Mouse (Mus musculus) cerebellum, postnatal 14 days (tissue): Measurements from ENCODE around the gene Pdcl2.

Experiments used
- DNase-seq, 2 experiments: peaks; one replicate each; pipeline ENCODE4 v3.0.0; 2021; ENCODE audit warnings: mixed read lengths in 2 of 2

The Pdcl2 gene

GRCm38 (mm10) chr5:76330953-76331352, at the start of gene Pdcl2:
Gene Pdcl2 (minus strand): TSS chr5:76331156.
- no peak for DNase-seq

DNA sequence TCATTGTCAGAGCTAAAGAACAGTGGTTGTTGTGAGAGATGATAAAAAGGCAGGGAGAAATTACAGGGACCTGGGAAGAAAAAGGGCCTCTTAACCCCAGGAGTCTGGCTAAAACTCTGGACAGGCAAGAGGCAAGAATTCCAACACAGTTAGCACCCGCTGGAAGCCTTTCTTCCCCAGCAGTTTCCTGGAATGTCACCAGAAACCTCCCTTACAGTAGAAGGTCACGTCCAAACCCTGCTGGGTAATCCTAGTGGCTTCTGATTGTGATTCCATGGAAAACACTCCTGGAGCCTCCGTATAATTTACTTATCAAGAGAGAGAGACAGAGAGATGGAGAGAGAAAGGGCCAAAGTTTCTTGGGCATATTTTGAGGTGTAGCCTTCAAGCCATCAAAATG, 48.3 kb upstream of the Pdcl2 start:
- no peak for DNase-seq

DNA sequence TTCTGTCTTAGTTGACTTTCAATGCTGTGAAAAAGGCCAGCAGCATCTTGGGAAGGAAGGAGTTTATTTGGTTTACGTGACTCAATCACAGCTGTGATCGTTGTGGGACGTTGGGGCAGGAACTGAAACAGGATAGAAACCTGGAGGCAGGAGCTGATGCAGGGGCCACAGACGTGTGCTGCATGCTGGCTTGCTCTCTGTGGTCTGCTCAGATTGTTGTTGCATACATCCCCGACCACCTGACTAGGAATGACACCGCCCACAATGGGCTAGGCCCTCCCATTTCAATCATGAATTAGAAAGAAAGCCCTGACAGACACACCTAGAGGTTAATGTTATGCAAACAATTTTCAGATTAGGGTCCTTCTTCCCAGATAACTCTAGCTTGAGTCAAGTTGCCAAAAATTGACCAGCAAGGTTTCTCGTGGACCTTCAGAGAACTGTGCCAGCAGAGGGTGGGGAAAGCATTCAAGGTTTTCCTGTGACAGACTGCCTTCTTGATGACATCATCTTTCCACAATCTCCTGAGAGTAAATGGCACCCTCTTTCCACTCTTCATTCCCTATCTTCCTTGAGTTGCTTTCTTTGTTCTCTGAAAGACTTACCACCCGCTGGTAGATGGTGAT, 38.4 kb upstream of the Pdcl2 start:
- DNase-seq: no peak

DNA sequence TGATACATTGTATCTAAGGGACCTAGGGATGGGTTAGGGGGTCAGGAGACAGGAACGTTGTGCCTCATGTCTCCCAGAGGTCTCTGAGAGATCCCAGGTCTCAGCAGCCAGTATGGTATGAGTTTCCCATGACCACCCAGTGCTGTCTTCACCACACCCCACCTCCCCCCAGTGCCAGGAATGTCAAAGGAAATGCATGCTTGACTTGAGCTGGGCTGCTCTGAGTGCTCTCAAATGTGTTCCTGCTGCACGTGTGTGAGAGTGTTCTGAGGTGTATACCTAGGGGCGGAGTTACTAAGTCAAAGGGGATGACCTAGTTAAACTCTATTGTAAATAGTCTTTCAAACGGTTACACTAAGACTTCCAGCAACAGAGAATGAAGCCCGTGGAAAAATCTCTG, 34.5 kb upstream of the Pdcl2 start:
- no peak for DNase-seq

DNA sequence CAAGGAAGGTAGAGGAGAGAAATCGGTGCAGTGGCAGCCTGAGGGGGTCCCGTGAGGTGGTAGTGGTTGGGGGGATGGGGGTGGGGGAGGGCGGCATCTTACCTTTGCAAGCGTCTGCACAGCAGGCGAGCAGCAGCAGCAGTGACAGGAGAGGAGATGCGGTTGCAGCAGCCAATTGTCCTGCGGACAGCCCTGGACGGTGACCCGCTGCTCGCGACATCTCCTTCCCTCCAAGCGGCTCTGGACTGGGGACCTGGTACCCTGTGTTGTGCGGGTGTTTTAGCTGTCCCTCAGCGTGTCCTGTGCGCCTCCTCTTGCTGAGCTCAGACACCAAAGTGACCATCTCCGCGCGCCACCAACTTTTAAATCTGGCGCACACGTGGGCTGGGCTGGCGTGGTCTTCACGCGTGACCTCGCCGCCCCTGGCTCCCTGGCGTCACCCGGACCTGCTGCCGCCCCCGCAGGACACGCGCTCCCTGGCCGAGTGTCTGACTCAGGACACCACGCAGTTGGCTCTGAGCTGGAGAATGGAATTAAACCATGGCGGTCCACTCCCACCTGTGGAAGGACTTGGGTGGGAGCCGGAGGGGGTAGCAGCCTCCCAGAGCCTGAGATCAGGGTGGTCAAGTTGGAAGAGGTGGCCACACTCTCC, 32.6 kb upstream of the Pdcl2 start, which contains the start of gene Nmu:
Gene Nmu, minus strand, starts transcription at position 336 of the 652 bp plus-strand sequence.
- DNase-seq: peak; percentile 6 to 9

- DNase-seq: no peak
Measured at GRCm38 (mm10) chr5:76360786-76361185, 29.8 kb upstream of the Pdcl2 start.

DNA sequence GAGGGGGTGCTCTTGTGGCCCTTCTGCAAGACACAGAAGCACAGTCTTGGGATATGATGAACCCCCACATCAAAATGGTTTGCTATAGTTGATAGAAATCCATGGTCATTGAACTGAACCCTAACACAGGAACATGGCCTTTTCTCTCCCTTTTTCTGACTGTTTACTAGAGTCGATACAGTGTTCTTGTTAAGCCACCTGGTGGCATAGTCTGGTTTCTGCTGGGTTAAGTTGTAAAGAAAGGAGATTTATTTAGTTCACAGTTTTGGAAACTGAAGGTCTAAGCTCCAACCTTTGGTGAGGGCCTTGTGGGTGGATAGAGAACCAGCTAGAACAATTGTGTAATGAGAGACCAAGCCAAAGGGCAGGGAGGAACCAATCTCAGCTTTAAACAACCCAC, 29.1 kb upstream of the Pdcl2 start:
- no peak for DNase-seq

DNA sequence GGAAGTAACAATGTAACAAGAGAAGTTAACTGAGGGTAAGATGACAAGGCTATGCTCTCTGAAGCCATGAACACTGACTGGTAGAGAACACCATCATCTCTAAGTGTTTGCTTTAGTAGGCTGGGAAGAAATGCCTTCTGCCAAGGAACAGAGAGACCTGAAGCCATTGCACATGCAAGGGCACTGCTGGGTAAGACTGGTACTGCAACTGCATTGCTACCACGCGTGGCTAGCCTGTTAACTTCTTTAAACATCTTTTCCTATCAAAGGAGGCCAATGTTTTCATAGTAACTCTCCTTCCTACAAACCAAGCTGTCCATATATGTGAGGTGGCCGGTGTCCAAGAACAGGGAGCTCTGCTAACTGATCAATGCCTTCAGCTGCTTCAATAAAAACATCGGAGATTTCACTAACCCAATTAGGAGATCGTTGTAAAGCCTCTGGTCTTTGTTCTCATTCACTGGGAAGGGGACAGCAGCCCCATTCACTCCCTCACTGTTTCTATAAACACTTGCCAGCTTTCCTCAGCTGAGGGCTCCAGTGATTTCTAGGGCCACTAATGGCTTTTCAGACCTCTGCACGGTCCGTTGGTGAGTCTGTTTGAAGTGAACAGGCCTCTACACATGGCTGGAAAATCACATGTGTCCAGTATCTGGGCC, 21.1 kb upstream of the Pdcl2 start:
- DNase-seq: no peak

DNA sequence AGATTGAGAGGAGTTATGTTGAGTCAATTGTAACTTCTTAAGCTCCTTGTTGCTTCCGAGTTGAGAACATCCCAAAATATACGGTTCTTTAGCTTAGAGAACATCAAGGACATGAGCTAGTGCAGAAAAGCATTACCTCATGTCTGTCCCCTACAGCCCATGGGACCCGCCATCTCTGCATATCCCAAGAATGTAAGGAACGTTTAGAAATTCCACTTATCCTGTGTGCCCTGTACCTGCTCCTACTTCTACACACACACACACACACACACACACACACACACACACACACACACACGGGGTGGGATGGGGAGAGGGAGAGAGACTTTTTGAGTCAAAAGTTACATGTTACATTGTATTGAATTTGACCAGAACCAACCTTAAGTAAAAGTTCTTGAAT, 20.6 kb upstream of the Pdcl2 start:
- no peak for DNase-seq

- DNase-seq: peak; percentile 29 to 38
Measured at GRCm38 (mm10) chr5:76346137-76346536, 15.2 kb upstream of the Pdcl2 start.

DNA sequence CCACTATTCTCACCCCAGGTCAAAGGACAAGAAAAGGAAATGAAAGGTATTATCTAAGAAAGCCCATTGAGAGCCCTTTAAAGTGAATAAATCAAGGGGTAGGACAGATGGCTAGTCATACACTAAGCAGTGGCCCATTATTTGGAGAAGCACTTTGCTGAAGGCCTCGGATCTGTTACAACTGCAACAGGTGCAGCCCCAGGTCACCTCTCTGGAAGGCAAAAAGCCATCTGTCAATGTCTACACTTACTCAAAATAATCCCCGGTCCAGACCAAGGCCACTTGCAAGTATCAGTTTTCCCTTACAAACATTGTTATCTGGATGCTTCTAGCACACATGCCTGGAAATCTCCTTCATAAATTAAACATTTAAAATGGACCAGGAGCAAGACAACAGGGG, 10.0 kb upstream of the Pdcl2 start:
- DNase-seq: no peak

DNA sequence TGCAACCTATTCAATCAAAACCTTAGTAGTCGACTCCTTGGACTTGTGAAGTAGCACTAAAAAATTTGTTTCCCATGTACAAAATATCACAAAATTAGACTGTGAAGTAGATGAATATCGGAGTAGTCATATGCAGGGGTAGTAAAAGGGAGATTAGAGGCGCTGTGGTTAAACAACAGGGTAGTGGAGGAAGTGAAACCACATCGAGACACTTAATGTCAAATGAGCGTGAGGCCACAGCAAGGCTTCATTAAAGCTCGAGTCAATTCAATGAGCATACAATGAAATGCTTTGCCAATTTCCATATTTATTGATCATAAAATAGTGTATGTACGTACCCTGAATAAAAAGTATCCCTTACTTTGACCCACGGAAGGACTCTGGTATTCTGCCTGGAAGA, 6.1 kb upstream of the Pdcl2 start:
- no peak for DNase-seq

- DNase-seq: no peak
Measured at GRCm38 (mm10) chr5:76333833-76334232, 2.9 kb upstream of the Pdcl2 start.

DNA sequence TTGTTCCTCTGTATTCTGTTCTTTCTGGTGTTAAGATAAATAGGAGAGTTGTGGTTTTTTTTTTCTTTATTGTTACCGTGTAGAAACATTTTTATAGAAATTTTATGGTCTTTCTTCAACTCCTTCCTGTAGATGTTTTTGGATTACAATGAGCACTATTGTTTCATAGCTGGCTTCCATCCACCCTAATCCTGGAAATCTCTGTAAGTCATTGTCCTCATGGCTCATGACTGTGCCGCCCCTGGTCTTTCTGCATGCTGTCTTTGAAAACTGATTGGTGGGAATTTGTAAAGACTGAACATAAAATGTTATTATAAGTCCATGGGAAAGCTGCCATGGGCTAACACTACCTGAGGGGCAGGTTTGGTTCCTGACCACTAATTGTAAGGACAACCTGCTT, 3.7 kb downstream of the Pdcl2 start:
- no peak for DNase-seq

- DNase-seq: no peak
Measured at GRCm38 (mm10) chr5:76325113-76325512, 5.8 kb downstream of the Pdcl2 start.

GRCm38 (mm10) chr5:76321249-76322196, 9.4 kb downstream of the Pdcl2 start:
- no peak for DNase-seq

DNA sequence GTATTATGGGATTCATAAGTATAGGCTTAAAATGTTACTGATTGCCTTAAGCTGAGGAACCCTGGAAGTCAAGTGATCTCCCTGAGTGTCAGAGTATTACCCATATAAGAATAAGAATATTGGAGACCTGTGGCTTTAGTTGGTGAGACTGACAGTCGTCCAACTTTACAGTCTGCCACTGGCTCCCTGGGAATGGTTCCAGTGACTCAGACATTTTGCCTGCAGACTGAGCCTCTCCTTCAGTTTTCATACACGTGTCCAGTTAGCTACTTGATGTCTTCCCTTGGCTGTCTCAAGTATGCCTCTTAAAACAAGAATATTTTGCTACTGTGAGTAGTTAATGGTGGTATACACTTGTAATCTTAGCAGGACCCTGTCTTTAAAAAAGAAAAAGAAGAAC, 22.8 kb downstream of the Pdcl2 start:
- DNase-seq: no peak

DNA sequence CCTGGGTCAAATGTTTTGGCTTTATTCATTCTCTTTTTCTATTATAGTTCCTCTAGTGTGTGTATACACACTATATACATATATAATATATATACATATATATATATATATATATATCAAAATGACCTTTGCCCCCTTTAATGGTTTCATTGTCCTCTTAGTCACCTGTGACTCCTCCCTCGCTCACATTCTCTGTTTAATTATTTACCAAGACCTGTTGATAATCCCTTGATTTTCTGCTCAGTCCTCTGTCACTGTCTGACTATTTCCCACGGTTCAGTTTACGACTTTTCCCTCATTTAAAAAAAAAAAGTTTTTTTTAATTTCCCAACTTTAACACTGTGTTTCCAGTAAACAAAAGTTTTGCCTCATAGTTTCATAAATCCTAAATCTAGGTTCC, 24.7 kb downstream of the Pdcl2 start:
- no peak for DNase-seq

DNA sequence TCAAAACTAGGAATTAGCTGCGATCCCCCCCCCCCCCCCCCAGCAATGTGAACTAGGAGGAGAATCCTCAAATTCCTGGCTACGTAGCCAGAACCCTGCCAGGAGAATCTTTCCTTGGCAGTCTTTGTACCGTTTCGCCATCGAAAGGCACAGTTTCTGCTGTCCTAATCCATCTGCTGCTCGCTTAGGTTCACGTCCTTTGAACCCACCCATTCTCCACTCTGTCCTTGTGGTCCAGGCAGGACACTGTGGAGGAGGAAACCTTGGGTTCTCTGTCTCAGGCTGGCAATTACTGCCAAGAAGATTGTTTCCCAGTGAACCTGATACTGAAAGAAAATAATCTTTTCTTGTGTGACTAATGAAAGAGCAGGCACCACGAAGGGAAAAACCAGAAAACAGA, 25.3 kb downstream of the Pdcl2 start:
- DNase-seq: peak; percentile 35 to 48

DNA sequence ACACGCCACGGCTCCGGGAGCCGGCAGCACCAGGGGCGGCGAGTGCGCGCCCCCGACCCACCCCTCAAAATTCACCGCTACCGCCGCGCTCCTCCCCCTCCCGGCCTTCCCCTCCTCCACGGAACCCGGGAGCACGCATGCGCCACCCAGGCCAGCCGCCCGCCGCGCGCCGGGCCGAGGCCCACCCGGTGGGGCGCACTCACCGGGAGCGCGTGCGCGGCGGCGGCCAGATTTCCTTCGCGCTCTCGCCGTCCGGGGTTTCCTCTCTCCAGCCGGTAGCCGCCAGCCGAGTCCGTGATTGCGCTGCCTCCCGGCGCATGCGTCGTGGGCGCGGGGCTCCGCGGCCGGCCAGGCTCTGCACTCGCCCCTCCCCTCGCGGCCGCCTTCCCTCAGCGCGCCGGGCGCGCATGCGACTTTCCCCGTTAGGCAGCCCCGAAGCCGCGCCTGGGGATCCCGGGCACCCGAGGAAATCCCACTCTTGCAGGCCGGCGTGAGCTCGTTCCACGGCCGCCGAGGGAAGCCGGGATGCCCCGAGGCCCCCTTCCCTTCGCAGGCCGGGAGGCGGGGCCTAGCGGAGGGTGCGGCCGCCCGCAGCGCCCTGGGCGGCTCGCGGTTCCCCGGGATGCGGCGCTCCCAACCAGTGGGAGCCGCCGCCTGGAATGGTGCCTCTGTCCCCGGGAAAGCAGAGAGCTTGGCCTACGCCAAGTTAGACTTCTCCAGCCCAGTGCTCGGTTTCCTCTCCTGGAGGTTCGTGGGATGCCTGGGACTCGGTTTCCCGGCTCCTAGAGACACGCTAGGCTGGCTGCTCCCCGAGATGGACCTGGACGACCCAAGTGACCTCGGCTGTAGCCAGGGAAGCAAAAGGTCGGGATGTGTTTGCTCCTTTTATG, 26.3 kb downstream of the Pdcl2 start, which contains the start of gene Clock:
Gene Clock, minus strand, starts transcription at position 341 of the 890 bp plus-strand sequence.
- peak; percentile 93 to 95 for DNase-seq

DNA sequence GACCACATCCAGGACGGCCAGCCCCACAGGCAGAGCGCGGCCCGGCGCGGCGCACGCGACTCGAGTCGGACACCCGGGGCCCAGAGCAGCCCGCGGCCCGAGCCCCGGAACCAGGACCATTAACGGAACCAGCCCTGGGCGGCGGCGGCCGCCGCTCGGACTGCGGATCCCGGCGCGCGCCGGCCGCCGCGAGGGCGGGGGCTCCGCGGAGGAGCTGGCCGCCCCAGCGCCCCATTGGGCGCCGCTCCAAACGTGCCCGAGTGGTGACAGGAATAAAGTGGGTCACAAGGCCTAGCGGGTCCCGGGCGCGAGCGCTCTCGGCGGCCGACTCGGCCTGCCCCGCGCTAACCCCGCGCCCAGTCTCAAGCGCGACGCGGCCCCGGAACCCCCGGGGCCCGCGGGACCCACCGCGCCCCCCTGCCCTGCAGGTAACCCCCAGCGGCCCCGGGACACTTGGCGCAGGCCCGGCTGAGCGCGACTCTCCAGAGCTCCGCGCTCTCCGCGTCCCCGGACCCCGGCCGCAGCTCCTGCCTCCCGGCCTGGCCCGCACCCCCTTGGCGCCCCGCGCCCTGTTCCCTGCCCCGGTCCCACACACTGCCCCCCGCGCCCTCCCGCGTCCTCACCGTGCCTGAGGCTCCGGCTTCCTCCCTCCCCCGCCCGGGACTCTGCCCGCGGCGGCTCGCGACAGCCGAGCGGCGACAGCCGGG, 27.1 kb downstream of the Pdcl2 start:
- DNase-seq: peak; percentile 94 to 95
